Mouse (Mus musculus) ES-E14 (cell line): ENCODE data around the gene Hbp1.

Experiments
- CHD2 ChIP-seq: IDR thresholded peaks from 2 replicates; pipeline ENCODE4 v1.6.1; 2014; ENCODE audit warnings: mild to moderate bottlenecking, low read depth, low read length, inconsistent platforms
- HCFC1 ChIP-seq: IDR thresholded peaks from 2 replicates; pipeline ENCODE4 v1.6.1; 2012; ENCODE audit warnings: low read length, inconsistent platforms, borderline replicate concordance; ENCODE audit not compliant: insufficient read depth
- MAFK ChIP-seq: IDR thresholded peaks from 2 replicates; pipeline ENCODE4 v1.6.1; 2014; ENCODE audit warnings: mild to moderate bottlenecking, low read depth, low read length, inconsistent platforms; ENCODE audit not compliant: insufficient read depth
- ZC3H11A ChIP-seq: IDR thresholded peaks from 2 replicates; pipeline ENCODE4 v1.6.1; 2012; ENCODE audit warnings: low read depth, mild to moderate bottlenecking, inconsistent platforms, low read length, borderline replicate concordance
- ZNF384 ChIP-seq: IDR thresholded peaks from 2 replicates; pipeline ENCODE4 v1.6.1; 2012; ENCODE audit warnings: low read depth, low read length, inconsistent platforms

- TF ChIP-seq MAFK (no peak), ZNF384 (no peak), ZC3H11A (no peak), CHD2 (no peak), HCFC1 (no peak)
These were observed 26.2 kb downstream of the Hbp1 start for GRCm38 (mm10) chr12:31924135-31924534.
